Mouse (Mus musculus): Measurements from ENCODE around the gene Chrdl1. TPM values are rescaled to one million over a fixed set of nuclear protein-coding genes. Genes with fewer than 3 reads are reported as not detected.
A peak's percentile ranks its signal among the peaks of the same experiment; 100 is the strongest.

Chrdl1 gene
- 1 to 10 TPM; 3.3 to 3.8 TPM for total RNA-seq (2021)

DNA sequence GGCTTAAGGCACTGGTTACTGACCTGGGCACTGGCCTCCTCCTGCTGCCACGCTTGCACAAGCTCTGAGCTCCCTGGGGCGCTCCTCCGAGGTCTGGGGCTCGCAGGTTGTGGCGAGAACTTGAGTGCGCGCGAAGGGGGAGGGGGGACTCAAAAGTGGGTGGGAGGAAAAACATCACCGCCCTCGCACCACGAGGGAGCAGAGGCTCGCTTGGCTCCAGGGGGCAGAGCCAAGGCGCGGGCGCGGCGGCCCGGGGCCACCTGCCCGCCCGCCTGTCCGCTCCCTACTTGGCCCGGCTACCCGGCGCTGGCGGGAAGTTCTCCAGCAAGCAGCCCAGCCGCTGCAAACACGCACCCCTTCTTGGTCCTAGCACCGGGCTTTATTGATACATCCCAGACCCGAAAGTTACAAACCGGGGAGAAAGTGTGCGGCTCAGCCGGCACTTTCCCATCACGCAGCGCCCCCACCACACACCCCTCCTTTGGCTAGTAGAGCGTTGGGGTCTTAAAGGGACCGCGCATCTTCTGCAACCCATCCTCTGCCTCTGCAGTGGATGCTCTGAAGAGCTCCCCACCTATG is at the start of gene Chrdl1:
Gene Chrdl1 (minus strand): TSS at position 472 of the 579 bp plus-strand sequence.
- peak in 1 of 2 experiments; percentile 6 for DNase-seq (ENCODE audit: extremely low spot score in 1 of 2, low spot score in 1 of 2)

DNA sequence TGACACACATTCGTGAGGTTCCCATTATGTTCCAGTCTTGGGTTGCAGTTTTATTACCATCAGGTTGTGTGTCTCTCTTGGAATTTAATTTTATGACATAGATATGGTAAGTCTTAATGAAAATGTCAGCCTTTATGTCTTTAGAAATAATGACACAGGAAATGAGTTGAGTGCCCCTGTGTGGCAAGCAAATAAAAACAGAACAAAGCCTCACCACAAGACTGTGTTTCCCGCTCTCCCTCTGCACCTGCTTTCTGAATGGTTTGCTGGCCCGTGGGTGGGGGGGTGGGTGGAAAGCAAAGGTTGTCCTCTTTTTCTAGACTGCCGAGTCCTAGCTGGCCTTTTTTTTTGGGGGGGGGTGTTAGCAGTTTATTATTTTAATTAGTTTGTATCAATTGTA is 48.6 kb upstream of the Chrdl1 start:
- no peak for DNase-seq (ENCODE audit: extremely low spot score in 1 of 2, low spot score in 1 of 2)

DNA sequence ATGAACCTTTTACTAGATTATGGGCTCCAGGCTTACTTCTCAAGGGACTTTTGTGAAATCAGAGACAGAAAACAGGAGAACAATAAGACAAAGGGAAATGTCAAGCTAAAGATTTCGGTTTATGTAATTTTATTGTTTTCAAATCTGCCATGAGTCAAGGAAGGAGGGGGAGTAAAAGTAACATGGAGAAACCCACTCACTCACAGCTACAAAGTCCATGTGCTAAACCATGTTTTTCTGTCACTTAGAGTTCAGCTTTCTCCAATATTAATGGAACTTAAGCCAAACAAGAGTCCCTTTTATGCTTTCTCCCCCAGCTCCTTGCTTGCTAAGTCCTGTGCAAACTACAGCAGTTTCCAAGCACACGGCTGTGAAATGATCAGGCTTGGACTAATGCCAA is 10.5 kb upstream of the Chrdl1 start:
- DNase-seq (ENCODE audit: extremely low spot score in 1 of 2, low spot score in 1 of 2), result no peak

DNA sequence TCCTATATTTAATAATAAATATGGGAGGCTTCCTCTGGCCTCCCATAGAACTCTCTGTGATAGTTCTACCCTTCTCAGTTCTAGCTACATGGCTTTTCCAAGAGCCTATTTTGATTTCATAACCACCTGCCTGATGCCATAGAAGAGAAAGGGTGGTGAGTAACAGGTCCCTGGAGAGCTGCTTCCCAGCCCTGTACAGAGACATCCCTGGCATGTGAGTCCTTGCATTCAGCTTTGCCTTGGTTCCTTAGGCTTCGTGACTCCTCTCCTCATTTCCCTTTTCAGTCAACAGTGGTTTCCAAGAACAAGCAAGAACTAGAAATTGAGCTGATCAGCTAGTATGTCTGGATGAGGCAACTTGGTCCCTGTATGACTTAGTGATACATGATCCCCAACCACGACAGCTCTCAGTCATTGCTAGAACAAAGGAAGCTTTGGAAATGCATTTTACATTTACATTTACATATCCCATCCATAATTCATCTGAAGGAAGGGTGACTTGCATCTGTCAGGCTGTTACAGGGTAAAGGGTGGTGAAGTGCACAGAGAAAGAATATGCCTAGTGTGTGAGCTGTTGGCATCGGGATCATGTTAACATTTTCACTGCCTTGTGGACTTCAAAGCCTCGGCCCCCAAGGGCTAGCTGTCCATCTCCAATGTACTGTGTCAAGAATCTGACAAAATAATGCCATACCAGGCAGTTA is 27.7 kb downstream of the Chrdl1 start:
- DNase-seq (ENCODE audit: extremely low spot score in 1 of 2, low spot score in 1 of 2), result no peak

DNA sequence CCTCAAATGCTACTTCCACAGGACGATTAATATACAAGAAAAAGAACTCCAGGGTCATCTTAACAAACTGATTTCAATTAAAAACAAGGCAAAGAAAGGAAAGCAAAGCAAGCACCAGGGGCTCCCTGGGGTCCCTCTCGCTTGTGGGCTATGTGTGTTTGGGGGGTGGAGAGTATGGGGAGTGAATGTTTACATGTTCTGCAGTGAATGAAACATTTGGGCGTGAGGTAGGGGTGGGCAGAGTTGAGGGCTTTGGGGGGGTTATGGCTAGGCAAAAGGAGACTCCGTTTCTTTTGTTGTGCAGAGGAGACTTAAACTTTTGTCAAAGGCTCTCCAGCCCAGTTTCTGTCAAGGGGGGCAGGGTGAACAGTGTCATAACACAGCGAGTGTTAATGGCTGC is 46.8 kb downstream of the Chrdl1 start:
- no peak for DNase-seq (ENCODE audit: extremely low spot score in 1 of 2, low spot score in 1 of 2)

DNA sequence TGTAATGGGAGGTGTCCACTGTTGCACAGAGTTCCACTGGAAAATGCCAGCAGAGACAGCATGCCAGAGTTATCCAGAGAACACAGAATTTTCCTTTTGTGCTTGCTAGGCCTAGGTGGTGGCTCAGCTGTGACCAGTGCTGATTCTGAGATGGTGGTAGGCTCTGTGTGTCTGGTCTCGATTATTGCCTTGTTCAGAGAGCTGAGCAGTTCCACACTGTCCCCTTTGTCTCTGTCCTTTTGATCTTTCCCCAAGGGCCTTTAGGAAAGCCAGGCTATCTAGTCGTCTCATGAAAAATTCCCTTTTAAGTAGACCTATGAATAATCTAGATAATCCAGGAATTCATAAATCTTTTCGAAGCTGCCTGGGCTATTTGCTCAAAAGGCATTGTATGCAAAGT is 47.3 kb downstream of the Chrdl1 start:
- no peak for DNase-seq (ENCODE audit: extremely low spot score in 1 of 2, low spot score in 1 of 2)

DNA sequence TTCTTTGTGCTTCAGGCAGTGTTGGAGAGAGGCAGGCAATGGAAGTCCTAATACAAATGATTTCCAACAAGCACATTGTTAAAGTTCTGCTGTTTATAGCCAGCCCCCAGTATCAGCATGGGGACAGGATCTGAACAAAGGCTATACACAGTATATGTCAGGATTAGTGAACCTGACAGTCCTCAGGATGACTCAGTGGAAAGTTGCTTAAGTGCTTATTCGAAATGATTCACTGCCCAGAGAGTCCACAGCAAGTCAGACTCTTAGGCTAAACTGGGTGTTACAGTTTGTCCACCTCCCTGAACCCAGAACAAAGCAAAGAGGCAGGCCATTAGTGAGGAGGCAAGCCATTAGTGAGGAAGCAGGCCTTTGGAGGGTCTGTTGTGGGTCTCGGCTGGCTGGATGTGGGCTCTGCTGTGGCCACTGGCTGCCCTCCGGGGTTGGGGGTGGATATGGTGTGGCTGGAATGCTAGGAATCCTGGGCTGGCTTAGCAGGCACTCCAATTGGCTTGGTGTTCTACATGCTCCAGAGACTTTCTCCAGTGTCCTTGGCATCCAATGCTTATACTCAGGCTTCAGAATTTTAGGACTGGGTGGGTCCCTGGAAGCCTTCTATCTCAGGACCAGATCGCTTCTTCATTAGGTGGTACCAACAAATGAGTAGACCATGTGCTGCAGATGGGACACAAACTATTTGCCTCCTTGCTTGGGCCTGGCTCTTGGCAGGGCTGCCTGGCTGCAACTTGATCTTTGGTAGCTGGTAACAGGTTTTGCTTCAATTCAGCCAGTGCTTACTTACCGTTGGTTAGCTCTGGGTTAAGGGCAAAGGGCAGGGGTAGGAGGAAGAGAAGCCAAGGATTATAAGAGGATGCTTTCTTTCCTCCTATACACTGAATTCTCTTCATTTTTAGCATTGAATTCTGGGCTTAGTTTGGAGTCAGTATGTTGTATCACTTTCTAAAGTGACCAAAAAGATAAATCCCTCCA is 49.3 kb downstream of the Chrdl1 start:
- no peak for DNase-seq (ENCODE audit: extremely low spot score in 1 of 2, low spot score in 1 of 2)

DNA sequence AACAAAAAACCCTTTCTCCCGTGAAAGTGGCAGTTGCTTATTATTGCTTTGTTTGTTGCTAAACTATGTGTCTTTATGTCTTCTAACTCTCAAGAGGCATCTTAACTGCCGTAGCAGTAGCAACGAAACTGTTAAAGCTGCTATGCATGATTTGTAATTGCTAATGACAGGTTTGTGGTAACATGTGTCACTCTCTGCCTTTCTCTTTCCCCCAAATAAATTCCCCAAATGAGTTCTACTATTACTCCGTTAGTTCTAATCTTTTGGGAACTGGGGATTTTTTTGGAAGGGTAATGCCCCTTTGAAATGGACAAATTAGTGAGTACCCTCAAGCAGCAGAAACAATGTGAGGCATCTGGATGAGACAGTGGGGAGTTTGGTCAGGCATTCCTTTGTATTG is 55.9 kb downstream of the Chrdl1 start:
- DNase-seq (ENCODE audit: extremely low spot score in 1 of 2, low spot score in 1 of 2), result no peak

DNA sequence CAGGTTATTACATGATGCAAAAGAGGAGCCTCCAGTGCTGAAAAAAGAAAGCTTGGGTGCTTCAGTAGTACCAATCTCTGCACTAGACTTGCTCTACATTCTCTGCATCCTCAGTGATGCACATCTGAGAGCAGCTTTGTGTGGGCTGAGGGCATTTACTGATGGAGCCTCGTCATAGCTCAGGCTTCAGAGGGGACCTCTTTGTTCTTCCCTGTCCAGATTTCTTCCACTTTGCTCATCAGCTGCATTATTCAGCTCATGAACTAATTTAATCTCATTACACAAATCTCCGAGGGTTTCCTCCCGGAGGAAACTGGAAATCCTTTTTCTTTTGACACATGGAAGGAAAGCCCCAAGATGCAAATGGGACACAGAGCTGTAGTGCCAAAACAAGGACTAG is 56.5 kb downstream of the Chrdl1 start:
- no peak for DNase-seq (ENCODE audit: extremely low spot score in 1 of 2, low spot score in 1 of 2)

DNA sequence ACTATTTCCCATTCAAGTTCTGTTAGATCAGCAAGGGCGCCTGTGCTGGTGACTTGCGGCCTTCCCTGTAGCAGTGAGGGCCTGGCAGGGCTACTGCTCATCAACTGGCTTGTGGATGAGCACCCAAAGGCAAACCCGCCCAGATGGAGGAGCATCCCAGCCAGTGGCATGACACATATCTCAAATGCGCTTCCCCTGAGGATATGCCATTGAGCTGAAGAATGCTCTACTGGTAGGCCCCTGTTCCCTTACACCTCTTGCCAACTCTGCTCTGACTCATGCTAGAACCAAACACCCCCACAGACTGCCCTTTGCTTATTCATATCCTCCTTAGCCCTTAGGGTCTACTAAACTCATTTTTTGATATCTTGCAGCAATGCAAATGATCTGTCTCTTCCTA is 57.4 kb downstream of the Chrdl1 start:
- no peak for DNase-seq (ENCODE audit: extremely low spot score in 1 of 2, low spot score in 1 of 2)

DNA sequence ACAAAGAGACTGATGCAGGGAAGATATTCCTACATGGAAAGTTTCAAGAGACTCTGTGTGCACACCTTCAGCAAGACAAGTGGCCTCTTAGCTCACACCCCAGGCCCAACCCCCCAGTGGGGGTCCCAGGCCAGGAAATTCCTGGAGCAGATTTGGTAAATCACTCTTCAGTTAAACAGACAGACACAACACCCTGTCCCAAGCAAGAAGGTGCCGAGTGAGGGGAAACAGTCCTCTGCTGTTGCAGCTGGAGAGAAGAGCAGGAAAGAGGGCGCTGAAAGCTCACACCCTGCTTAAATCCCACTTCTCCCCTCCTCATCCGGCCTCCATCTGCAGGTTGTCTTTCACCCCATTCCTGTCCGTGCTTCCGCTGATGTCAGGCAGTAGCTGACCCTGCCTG is 58.2 kb downstream of the Chrdl1 start:
- no peak for DNase-seq (ENCODE audit: extremely low spot score in 1 of 2, low spot score in 1 of 2)

DNA sequence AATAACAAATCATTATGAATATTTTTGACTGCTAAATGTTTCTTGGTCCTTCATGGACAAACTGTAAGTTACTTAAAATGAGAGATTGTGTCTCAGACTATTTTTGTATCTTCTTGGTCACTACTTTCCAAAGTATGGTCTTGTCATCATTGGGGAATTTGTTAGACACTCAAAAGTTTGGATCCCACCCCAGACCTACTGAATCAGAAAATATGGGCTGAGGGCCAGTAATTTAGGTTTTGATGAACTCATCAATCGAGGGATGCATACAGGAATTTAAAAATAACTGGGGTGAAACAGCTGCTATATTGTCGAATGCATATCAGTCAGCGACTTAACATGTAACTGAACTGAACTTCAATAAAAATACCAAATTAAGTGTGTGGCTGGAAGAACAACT is 80.9 kb downstream of the Chrdl1 start:
- no peak for DNase-seq (ENCODE audit: extremely low spot score in 1 of 2, low spot score in 1 of 2)

DNA sequence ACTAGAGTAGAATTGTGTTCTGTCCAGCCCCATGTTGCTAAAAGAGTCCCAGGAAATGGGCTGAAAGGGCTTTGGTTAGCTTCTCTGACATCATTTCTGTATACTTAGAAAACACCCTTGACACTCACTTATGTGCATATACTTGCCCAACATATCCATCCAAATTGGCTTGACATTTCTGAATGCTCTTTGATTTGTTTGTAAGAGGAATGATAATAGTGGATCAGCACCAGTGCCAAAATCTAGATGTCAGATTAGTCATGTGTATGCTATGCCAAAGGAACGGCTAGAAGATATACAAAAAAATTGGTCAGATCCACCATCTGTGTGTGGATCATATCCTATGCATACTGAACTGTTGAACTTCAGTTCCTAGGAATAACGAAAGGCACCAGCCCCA is 99.3 kb downstream of the Chrdl1 start:
- DNase-seq (ENCODE audit: extremely low spot score in 1 of 2, low spot score in 1 of 2), result no peak

DNA sequence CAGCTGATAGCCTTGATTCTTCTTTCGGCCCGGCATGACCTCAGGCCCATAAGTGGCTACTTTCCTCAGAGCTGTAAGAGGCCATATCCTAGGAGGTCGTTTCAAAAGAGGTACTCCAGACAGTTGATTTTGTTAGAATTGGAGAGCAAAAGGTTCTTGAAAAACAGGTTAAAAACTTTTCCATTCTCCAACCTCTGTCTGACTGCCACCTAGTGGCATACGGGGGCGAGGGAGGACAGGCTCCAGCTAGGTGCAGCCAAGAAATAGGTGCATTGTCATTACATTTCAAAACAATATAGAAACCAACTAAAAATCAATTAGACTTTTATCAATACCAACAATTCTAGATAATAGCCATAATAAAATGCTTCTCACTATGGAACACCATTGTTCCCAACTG is 118.9 kb downstream of the Chrdl1 start:
- peak in 1 of 2 experiments; percentile 7 for DNase-seq (ENCODE audit: extremely low spot score in 1 of 2, low spot score in 1 of 2)

DNA sequence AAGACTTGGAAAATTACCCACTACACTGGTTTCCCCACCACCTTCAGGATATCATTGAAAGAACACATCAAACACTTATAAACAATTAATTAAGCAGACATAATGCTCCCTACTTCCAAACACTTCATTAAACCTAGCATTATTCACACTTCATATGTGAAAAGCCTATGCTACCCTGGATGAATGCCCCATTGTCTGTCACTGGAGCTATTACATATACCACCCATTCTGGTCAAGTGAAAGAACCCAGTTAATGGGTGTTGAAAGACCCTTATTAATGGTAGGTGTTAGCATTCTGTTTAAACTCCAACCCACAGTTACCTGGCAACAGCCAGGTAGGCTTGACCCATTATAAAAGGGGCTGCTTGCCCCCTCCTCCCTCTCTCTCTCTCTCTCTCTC is 143.4 kb downstream of the Chrdl1 start:
- DNase-seq (ENCODE audit: extremely low spot score in 1 of 2, low spot score in 1 of 2), result no peak

Other genes with a start within 250 kb of the Chrdl1 start
- gene Pak3, start 124.3 kb upstream of the Chrdl1 start, total RNA-seq (2021), result 100 to 1,000 TPM; 134 to 137 TPM